Mouse (Mus musculus) 416B (cell line): Measurements from ENCODE around the gene Fndc1.

ENCODE experiments used
- DNase-seq: peaks from one replicate; pipeline ENCODE4 v3.0.0; 2011; ENCODE audit warnings: low read depth

The Fndc1 gene

GRCm38 (mm10) chr17:7820176-7820575, 6.9 kb downstream of the Fndc1 start:
- DNase-seq, result peak; percentile 2

GRCm38 (mm10) chr17:7816602-7817001, 10.5 kb downstream of the Fndc1 start:
- no peak for DNase-seq

DNA sequence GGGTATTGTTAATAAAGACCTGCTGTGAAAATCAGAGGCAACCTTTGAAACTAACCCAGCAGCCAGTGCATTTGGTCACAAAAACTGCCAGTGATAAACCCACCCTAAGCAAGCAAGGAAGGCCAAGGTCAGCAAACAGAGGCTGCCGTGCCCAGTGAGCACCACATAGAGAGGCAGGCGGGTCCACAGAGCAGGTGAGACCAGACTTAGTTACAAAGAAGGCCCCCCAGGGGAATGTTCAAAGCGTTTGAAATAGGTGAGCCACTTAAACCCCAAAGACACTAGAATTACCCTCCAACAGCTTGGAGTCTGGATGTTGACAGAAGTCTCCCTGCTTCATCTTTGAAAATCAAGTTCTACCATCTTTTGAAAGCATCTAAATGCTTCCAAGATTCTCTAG, 12.7 kb downstream of the Fndc1 start:
- no peak for DNase-seq

DNA sequence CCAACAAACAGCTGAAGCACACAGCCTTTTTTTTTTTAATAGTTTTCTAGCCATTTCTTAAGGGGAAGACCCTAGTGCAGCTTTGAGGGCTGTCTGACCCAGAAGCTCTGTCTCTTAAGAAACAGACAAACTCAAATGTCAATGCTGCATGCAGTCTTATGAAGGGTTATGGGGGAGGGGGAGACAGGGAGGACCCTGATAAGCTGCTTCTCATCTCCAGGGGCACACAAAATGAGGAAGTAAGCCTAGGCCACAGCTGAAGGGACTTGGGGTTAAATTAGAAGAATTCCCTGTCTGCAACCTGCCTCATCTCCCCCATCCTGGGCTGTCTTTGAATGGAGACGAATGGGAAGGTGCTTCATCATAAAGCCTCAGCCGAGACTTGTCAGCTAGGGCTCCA, 19.1 kb downstream of the Fndc1 start:
- DNase-seq, result no peak

DNA sequence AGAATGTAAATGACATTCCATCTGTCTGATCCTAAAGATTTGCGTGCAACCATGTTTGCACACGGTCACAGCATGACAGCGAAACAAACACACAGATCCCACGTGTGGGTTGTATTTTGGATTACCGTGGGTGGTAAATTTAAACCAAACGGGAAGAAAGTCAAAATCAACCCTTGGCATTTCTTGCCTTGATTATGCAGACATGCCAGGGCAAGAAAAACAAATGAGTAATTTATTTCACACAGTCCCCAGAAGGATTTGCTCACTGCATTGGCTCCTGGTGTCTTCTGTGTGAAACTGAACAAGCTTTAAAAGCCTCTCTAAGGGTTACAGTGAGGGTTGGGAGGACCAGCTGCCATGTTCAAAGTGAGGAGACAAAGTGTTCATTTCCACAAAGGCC, 22.0 kb downstream of the Fndc1 start:
- DNase-seq, result no peak

DNA sequence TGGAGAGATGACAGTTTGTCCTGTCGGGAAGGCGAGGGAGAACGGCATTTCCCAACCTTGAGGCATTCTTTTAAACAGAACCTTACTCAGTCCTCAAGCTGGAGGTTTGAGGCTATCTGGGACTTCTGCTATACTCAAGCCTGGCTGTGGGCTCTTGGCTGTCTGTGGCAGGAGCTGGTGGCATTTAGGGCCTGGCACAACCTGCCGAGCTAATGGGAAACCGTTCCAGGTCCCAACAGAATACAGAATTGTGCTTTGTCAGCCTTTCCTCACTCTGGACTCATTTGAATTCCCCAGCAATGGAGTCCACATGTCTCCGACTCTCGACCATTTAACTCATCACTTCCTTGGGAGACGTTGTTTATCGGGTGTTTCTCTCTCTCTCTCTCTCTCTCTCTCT, 24.6 kb downstream of the Fndc1 start:
- DNase-seq, result no peak

DNA sequence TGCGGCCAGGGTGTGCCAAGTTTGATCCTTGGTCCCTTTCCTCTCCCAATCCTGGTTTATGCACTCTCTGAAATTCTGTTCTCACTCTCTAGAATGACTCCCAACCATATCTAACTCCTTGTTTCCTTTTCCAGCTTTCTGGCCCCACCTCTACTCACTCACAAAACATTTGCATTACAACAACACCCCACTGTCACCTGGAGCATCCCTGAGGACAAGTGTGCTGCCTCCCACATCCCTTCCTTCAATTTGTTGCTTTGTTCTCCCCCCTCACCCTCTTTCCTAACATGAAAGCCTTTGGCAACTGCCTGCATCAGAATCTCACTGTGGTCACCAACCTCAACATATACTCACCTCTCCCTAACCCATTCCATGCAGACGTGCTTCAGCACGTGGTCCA, 27.2 kb downstream of the Fndc1 start:
- DNase-seq, result no peak

GRCm38 (mm10) chr17:7795584-7795983, 31.5 kb downstream of the Fndc1 start:
- DNase-seq, result no peak

DNA sequence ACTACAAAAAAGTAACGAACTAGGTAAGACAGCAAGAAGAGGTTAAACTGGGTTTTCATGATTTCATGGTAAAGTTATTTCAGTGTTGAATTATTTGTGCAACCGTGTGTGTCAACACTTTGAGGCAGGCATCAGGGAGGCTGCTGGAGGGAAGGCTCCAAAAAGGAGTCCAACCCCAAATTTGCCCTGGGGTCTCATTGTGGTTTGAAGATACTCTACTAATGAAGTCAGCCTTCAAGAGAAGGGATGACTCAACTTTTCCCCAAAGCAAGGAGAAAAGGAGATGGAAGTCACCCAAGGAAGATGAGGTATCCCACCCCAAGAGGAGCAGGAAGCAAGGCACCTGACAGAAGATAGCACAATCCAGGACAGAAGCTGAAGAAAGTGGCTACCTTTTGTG, 31.9 kb downstream of the Fndc1 start:
- no peak for DNase-seq

- DNase-seq, result no peak
These were observed 33.0 kb downstream of the Fndc1 start for GRCm38 (mm10) chr17:7794093-7794492.

GRCm38 (mm10) chr17:7790512-7790911, 36.6 kb downstream of the Fndc1 start:
- no peak for DNase-seq

GRCm38 (mm10) chr17:7774101-7774500, 53.0 kb downstream of the Fndc1 start:
- DNase-seq, result no peak

DNA sequence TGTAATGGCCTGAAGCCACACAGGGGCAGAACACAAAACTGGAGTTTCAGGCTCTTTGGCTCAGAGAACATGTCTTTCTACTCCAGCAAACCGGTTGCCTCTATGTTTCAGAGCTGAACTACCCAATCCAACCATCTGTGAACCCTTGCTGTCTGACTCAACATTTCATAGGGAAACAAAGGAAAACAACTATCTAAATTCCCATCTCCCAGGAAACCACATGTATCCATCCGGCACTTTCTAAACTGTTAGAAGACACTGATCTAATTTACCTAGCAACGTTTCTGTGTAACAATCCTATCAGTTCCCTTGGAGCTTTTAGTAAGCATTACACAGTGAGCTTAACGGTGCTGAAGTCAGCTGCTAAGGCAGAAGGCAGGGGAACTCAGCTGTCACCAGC, 67.3 kb downstream of the Fndc1 start:
- DNase-seq, result no peak

DNA sequence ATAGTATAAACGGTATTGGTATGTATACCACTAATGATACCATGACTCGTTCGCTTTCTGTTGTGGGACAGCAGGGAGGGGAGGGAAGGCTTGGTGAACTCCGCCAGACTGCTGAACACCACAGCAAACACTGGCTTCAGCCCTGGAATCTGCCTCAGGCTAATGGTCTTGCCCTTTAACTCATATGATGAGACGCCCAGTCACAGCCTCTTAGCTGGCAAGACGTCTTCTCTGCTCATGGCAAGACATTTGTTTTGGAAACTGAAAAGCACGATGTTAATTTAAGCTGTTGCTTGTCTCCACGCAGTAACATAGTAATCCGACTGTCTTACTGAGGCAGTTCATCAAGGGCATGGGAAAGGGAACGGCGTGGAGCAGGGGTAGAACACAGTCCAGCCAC, 72.1 kb downstream of the Fndc1 start:
- no peak for DNase-seq

DNA sequence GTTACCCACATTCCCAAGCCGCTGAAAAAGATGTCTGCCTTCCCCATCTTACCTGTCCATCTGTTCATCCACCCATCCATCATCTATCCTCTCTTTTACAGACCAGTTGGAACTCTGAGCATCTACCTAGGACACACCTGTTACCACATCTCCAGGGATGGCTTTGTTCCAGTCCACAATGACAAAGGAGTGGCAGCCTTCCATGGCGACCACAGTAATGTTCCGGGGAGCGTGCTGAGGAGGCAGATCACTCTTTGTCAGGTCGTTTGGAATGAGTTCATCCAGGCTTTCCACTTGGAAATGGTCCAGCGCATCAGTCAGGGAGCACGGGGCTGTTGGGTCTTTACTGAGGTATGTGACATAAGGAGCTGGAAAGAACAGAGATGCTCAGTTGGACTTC, 73.7 kb downstream of the Fndc1 start:
- DNase-seq, result no peak

DNA sequence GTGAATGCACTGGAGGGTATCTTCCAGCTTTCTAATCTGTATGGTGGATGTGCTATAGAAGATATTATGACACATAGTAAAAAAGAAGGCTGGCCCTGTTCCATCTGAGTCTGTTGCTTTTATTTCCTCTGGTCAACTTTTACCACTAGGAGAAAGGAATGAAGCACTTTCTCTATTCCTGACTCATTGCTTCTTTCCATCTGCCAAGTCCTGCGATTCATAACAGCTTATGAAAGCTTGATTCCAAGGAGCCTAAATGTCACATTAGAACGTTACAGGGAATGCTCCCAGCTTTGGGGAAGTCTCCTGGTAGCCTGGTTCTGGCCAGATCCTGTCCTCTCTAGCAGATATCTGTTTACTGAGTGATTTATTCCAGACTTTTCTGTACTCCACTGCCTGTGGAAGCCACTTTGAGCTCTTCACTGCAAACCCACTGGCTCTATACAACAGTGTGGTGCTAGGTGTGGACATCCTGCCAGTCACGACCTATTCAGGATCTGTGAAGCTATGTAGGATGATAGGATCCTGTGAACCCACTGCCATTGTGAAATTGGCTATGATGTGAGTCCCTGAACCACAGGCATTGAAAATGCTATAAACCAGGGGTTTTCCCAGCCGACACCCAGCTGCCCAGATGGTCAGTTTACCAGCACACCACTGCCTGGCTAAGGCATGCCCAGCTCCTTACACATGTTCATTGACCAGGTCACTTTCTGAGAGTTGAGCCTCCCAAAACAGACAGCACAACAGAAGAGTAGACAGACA, 77.9 kb downstream of the Fndc1 start:
- no peak for DNase-seq

DNA sequence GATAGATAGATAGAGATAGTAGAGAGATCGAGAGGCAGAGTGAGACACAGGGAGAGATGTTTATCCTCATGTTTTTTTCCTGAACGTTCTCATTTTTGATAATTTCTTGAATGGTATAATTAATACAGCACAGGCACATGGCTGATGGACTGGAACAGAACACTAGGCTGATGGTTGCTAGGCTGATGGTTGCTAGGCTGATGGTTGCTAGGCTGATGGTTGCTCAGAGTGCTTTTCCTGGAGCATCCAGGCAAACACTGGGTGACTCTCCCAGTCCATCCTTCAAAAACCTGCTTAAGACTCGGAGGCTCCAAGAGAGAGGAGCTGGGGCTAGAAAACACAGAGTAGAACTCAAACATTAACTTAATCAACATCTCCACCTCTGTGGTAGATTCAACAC, 80.3 kb downstream of the Fndc1 start:
- DNase-seq, result no peak

DNA sequence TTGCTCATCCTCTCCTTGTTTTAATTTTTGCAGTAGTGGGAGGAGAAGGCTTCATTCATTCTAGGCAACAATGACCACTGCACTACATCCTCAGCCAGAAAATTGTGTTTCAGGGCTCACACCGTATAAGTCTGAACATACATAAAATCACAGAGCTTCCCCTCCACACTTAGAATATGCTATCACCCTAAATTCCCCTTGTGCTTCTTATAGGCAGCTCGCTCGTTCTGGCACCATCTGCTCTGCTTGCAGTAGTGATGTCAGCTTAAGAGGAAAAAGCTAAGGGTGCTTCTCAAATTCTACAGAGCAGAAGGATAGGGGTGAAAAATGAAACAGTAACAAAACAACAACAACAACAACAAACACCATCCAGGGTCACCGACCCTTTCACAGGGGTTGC, 82.1 kb downstream of the Fndc1 start:
- DNase-seq, result no peak

GRCm38 (mm10) chr17:7740988-7741387, 86.1 kb downstream of the Fndc1 start:
- DNase-seq, result peak; percentile 33

- DNase-seq, result no peak
These were observed 104.1 kb downstream of the Fndc1 start for GRCm38 (mm10) chr17:7722991-7723390.

GRCm38 (mm10) chr17:7718886-7719285, 108.2 kb downstream of the Fndc1 start:
- no peak for DNase-seq

- DNase-seq, result no peak
These were observed 109.2 kb downstream of the Fndc1 start for GRCm38 (mm10) chr17:7717945-7718344.

GRCm38 (mm10) chr17:7713020-7713419, 114.1 kb downstream of the Fndc1 start:
- DNase-seq, result no peak

- no peak for DNase-seq
These were observed 120.0 kb downstream of the Fndc1 start for GRCm38 (mm10) chr17:7707073-7707472.
